Mouse (Mus musculus): ENCODE results near the gene Slc25a45.

GRCm38 (mm10) chr19:5911430-5912102 lies 34.0 kb downstream of the Slc25a45 start:
- no peak for TF ChIP-seq CTCF (conservative IDR thresholded peaks at IDR 0.05; ENCODE audit: low read length)
- TF ChIP-seq NANOG (IDR thresholded peaks at IDR 0.05; ENCODE audit: borderline replicate concordance, low read length): no peak
